Mouse (Mus musculus) urinary bladder, adult 2 months (tissue): ENCODE results near the gene Zfp934. TPM values are rescaled to one million over a fixed set of nuclear protein-coding genes. Genes with fewer than 3 reads are reported as not detected.
"Not testable (repeated sequence)": the region's sequence is repeated elsewhere in the genome, so short reads cannot be mapped to it uniquely, and the experiment has no call there.

ENCODE experiments used
- DNase-seq: peaks from one replicate; pipeline ENCODE4 v3.0.0; 2022; ENCODE audit warnings: low spot score
- polyA plus RNA-seq: library from polyadenylated mRNA; depleted of rRNA; stranded (reverse); fragments of >200 nt; gene quantifications from 2 replicates; pipeline ENCODE4 v1.2.3, GENCODE M21; 2012; rRNA removed

Zfp934 gene
- 10.9 and 12.0 TPM in 2 replicates for polyA plus RNA-seq

- not testable (repeated sequence) for DNase-seq
Measured at GRCm38 (mm10) chr13:62571099-62571498, at the start of gene Zfp934. Zfp934 (minus strand) TSS chr13:62571199.

DNA sequence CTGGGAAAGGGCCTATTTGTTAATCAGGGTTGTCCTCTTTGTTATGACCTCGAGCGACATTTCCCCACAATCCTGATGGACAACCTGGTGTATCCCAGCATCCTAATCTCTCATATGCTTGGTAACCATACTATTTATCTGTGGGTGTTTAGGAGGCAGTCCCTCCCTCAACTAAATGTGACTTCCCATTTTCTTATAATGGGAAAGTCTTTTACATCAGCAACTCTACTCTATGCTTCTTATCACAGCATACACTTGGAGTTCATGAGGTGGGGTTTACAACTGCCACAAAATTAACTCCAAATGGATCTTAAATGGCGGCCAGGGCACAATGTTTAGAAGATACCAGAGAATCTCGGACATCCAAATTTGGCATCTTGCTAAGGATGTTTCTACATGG lies 46.5 kb upstream of the Zfp934 start:
- not testable (repeated sequence) for DNase-seq

- not testable (repeated sequence) for DNase-seq
Measured at GRCm38 (mm10) chr13:62561696-62562095, 9.3 kb downstream of the Zfp934 start.

GRCm38 (mm10) chr13:62558189-62559110 lies 12.5 kb downstream of the Zfp934 start, which contains the start of gene Zfp935:
Zfp935 (minus strand) TSS chr13:62558511.
- peak; percentile 55 for DNase-seq

- not testable (repeated sequence) for DNase-seq
Measured at GRCm38 (mm10) chr13:62530129-62530528, 40.9 kb downstream of the Zfp934 start.

DNA sequence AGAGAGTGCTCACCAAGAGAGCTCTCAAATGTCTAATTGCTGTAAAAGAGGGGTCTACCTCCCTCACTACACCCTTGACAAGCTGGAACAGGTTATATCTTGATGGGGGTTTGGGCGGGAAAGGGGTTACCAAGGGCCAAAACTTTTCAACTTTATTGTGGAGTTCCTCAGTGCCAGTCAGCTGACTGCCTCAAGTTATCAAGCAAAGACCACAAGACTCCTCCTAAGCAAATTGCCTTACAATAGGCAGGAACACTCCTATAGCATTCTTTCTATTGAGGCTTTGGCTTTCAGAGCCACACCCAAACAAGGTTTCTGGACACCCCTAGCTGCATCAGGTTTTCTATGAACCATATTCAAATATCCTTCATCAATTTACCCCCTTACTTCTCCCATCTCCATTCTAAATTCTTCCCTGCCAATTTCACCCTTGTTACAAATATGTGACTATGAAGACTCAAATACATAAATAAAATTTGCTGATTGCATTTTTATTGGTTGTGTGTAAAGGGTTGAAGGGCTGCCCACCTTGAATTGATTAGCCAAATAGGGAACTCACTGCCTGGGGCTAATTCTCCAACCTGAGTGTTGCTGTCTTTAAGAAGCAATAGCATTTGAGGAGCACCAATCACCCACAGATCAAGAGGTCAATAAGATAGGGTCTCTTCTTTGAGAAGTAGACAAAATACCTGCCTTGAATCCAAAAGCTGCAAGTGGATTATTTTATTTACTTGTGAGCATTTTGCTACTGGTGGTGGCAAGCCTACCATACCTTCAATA lies 60.2 kb downstream of the Zfp934 start:
- not testable (repeated sequence) for DNase-seq

DNA sequence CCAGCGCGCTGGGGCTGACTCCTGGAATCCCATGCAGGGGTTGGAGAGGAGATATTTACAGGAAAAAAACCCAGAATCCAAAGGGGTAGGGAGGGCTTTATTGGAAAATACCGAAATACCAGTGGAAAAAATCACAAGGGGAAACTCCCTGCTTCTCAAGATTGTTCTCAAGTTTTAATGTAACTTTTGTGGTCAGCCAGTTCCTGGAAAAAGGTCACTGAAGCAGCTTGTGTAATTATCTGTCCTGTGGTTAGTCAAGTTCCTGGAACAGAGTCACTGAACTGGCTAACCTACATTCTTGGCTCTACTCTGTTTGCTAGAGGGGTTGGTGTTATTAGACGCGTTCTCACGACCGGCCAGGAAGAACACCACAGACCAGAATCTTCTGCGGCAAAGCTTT lies 98.3 kb downstream of the Zfp934 start:
- DNase-seq = not testable (repeated sequence)

DNA sequence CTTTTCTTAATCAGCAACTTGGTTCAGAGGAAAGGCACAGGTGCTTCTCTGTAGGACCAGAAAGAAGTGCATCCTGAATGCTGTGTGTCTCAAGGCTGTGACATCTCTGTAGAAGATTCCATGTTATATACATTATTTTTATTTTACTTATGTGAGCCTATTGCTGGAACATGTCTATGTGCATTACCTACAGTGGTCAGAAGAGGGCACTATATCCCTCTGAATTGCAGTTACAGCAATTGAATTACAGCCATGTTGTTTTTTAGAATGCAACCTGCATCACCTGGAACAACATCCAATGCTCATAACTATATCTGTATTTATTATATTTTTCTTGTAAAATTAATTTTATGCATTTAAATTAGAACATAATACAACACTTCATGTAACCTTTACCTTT lies 101.1 kb downstream of the Zfp934 start:
- DNase-seq = not testable (repeated sequence)

- DNase-seq = peak; percentile 55
Measured at GRCm38 (mm10) chr13:62466424-62467334, 104.3 kb downstream of the Zfp934 start, which contains the start of gene Gm49359. Gm49359 (minus strand) TSS chr13:62466832.

Other genes with a start within 250 kb of the Zfp934 start
- 3.1 and 3.2 TPM in 2 replicates for gene Gm3604, start 188.0 kb downstream of the Zfp934 start, polyA plus RNA-seq
- 7.8 and 8.0 TPM in 2 replicates for gene Gm49359, start 104.4 kb downstream of the Zfp934 start, polyA plus RNA-seq
- not detected in 2 replicates for gene Zfp935, start 12.7 kb downstream of the Zfp934 start, polyA plus RNA-seq
- gene 6720489N17Rik, start 53.0 kb upstream of the Zfp934 start, polyA plus RNA-seq = 5.8 and 5.9 TPM in 2 replicates
- gene Platr25, start 189.5 kb upstream of the Zfp934 start, polyA plus RNA-seq = 14.4 and 14.8 TPM in 2 replicates
- gene Gm5141, start 214.6 kb upstream of the Zfp934 start, polyA plus RNA-seq = 2.8 and 3.5 TPM in 2 replicates